Mouse (Mus musculus) embryo, embryonic 10.5 days (tissue): ENCODE measurements at regions not wholly inside any gene's neighbourhood (a gene's known extent, or its start where the extent isn't known, plus 50 kb on each side); places are given as distances from the start of the nearest gene placed in this dataset.

Experiments used
- DNase-seq: peaks from one replicate; pipeline ENCODE4 v3.0.0-alpha.2; 2015; ENCODE audit warnings: low spot score

GRCm38 (mm10) chr19:51102411-51102810 is 424.0 kb upstream of the Sorcs1 start:
- DNase-seq = no peak

GRCm38 (mm10) chr19:51074762-51075161 is 396.3 kb upstream of the Sorcs1 start:
- no peak for DNase-seq

GRCm38 (mm10) chr19:51059961-51060665 is 381.7 kb upstream of the Sorcs1 start:
- no peak for DNase-seq

GRCm38 (mm10) chr19:51043544-51043943 is 365.1 kb upstream of the Sorcs1 start:
- no peak for DNase-seq

- no peak for DNase-seq
Measured at GRCm38 (mm10) chr19:50994471-50994870, 316.0 kb upstream of the Sorcs1 start.

GRCm38 (mm10) chr19:50971066-50971465 is 292.6 kb upstream of the Sorcs1 start:
- DNase-seq = no peak

- DNase-seq = no peak
Measured at GRCm38 (mm10) chr19:50961910-50962309, 283.5 kb upstream of the Sorcs1 start.

GRCm38 (mm10) chr19:50945006-50945405 is 266.6 kb upstream of the Sorcs1 start:
- no peak for DNase-seq

GRCm38 (mm10) chr19:50911646-50912045 is 233.2 kb upstream of the Sorcs1 start:
- no peak for DNase-seq

- DNase-seq = peak; percentile 2
Measured at GRCm38 (mm10) chr19:50910674-50911073, 232.2 kb upstream of the Sorcs1 start.

GRCm38 (mm10) chr19:50908751-50909150 is 230.3 kb upstream of the Sorcs1 start:
- no peak for DNase-seq

GRCm38 (mm10) chr19:50893755-50894154 is 215.3 kb upstream of the Sorcs1 start:
- DNase-seq = no peak

GRCm38 (mm10) chr19:50872661-50873060 is 194.2 kb upstream of the Sorcs1 start:
- no peak for DNase-seq

- peak; percentile 5 for DNase-seq
Measured at GRCm38 (mm10) chr19:50872144-50872543, 193.7 kb upstream of the Sorcs1 start.

- DNase-seq = no peak
Measured at GRCm38 (mm10) chr19:50854854-50855253, 176.4 kb upstream of the Sorcs1 start.

GRCm38 (mm10) chr19:50840499-50840898 is 162.1 kb upstream of the Sorcs1 start:
- no peak for DNase-seq
